Mouse (Mus musculus) thymus, postnatal 25 days (tissue): ENCODE data around the gene Gm30302.

Experiments
- DNase-seq: peaks from one replicate; pipeline ENCODE4 v3.0.0; 2022

Gene Gm30302

DNA sequence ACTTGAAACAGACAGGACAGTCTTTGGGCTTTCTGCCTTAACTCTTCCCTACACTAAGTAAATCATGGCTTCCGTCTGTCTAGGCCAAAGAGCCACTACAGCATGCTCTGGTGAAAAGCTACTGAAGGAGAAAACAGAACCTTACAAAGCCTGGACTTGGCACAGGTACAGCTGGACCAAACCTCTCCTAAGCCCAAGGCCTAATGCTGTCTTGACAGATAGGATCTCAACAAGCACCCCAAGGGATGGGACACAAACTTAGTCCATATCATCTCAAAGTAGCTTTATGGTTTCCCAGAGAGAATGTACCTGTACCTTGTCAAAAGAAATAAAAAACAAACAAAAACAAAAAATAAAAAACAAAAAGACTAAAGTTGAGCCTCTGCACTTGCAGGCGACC lies 62.4 kb downstream of the Gm30302 start:
- DNase-seq = no peak
